Mouse (Mus musculus) liver, embryonic 13.5 days (tissue): Measurements from ENCODE around the gene Arhgap6. TPM values are rescaled to one million over a fixed set of nuclear protein-coding genes. Genes with fewer than 3 reads are reported as not detected.
A peak's percentile ranks its signal among the peaks of the same experiment; 100 is the strongest.

Experiments
- ATAC-seq: fragments of 200-750 bp; cut with Nextera tagmentation; 2 replicates; pipeline ENCODE4 v1.8.0; 2017; ENCODE audit warnings: low read depth, mild to moderate bottlenecking, moderate number of reproducible peaks, moderate library complexity
- DNase-seq: peaks from one replicate; pipeline ENCODE4 v3.0.0; 2022
- H3K27ac ChIP-seq: fragments of 300-500 bp; sonication (generic); 2 replicates; pipeline ENCODE4 v1.5.1; 2015; ENCODE audit warnings: moderate library complexity, mild to moderate bottlenecking, inconsistent platforms
- H3K27me3 ChIP-seq: fragments of 300-500 bp; sonication (generic); 2 replicates; pipeline ENCODE4 v1.6.1; 2015; ENCODE audit warnings: mild to moderate bottlenecking, inconsistent platforms
- H3K36me3 ChIP-seq: fragments of 300-500 bp; sonication (generic); 2 replicates; pipeline ENCODE4 v1.6.1; 2015; ENCODE audit warnings: mild to moderate bottlenecking, inconsistent platforms
- H3K4me1 ChIP-seq: fragments of 300-500 bp; sonication (generic); replicated peaks from 2 replicates; pipeline ENCODE4 v1.6.1; 2015; ENCODE audit warnings: inconsistent platforms
- H3K4me2 ChIP-seq: fragments of 300-500 bp; sonication (generic); 2 replicates; pipeline ENCODE4 v1.6.1; 2015; ENCODE audit warnings: inconsistent platforms, mild to moderate bottlenecking, moderate library complexity
- H3K4me3 ChIP-seq: fragments of 300-500 bp; sonication (generic); replicated peaks from 2 replicates; pipeline ENCODE4 v1.5.1; 2015; ENCODE audit warnings: mild to moderate bottlenecking, inconsistent platforms
- H3K9ac ChIP-seq: fragments of 300-500 bp; sonication (generic); 2 replicates; pipeline ENCODE4 v1.6.1; 2015; ENCODE audit warnings: mild to moderate bottlenecking, inconsistent platforms
- H3K9me3 ChIP-seq: fragments of 300-500 bp; sonication (generic); replicated peaks from 2 replicates; pipeline ENCODE4 v1.6.1; 2016; ENCODE audit warnings: inconsistent platforms
- WGBS: fragments of 180-500 bp; shearing (Covaris S2); methylation state at CpG from one replicate; pipeline ENCODE4 v1.1.7; 2015; ENCODE audit not compliant: insufficient replicate concordance; 5-methylcytosine and 5-hydroxymethylcytosine counted together
- polyA plus RNA-seq: library from polyadenylated mRNA; unstranded; fragments of >200 nt; fragmentation: Nextera tagmentation; extraction: Ambion mirVana; gene quantifications from 2 replicates; pipeline ENCODE4 v1.2.1, GENCODE M21; 2015

Arhgap6 gene
- polyA plus RNA-seq = 2.7 and 3.9 TPM in 2 replicates

- Histone ChIP-seq H3K36me3 (no peaks in the 10 kb centered on the region), H3K9me3 (no peaks in the 10 kb centered on the region), H3K27ac (no peak within 1 kb of the TSS), H3K4me1 (no peaks in the 10 kb centered on the region), H3K4me2 (peak within 1 kb of the TSS; percentile 54), H3K4me3 (peak within 1 kb of the TSS; percentile 36), H3K27me3 (peaks cover 43% of the 10 kb centered on the region), H3K9ac (no peak within 1 kb of the TSS)
- DNase-seq (no peak), ATAC-seq (no peak)
- 17% methylated on average over 40 of the region's 48 CpGs for WGBS
Measured at GRCm38 (mm10) chrX:168794974-168795858, at the start of gene Arhgap6. Arhgap6 (plus strand) TSS chrX:168795099.

GRCm38 (mm10) chrX:168747011-168747410, 47.9 kb upstream of the Arhgap6 start:
- DNase-seq (no peak), ATAC-seq (no peak)
- 20% methylated on average over 2 of the region's 2 CpGs for WGBS

GRCm38 (mm10) chrX:168795859-168796848, 1.3 kb downstream of the Arhgap6 start:
- Histone ChIP-seq H3K27me3 (peaks cover 43% of the 10 kb centered on the region), H3K36me3 (no peaks in the 10 kb centered on the region), H3K27ac (no peak overlapping the region), H3K9me3 (no peaks in the 10 kb centered on the region), H3K4me1 (no peaks in the 10 kb centered on the region), H3K4me3 (peak overlapping the region; percentile 36), H3K4me2 (peak overlapping the region; percentile 54), H3K9ac (no peak overlapping the region)
- 17% methylated on average over 55 of the region's 55 CpGs for WGBS
- ATAC-seq (no peak), DNase-seq (no peak)

More at GRCm38 (mm10) chrX:168747011-168747410, 47.9 kb upstream of the Arhgap6 start:
- Histone ChIP-seq H3K4me1 (no peaks in the 10 kb centered on the region), H3K4me2 (no peak overlapping the region), H3K27ac (no peak overlapping the region), H3K9ac (no peak overlapping the region), H3K27me3 (no peaks in the 10 kb centered on the region; the same call in 1 of the 2 replicates), H3K9me3 (no peaks in the 10 kb centered on the region), H3K36me3 (no peaks in the 10 kb centered on the region), H3K4me3 (no peak overlapping the region)

- no peak for DNase-seq
- no peaks in the 10 kb centered on the region for H3K36me3 ChIP-seq
- no peak overlapping the region for H3K4me3 ChIP-seq
- WGBS = 46% methylated on average over 2 of the region's 2 CpGs
- H3K4me1 ChIP-seq = no peaks in the 10 kb centered on the region
- no peaks in the 10 kb centered on the region for H3K9me3 ChIP-seq
- ATAC-seq = no peak
- no peaks in the 10 kb centered on the region for H3K27me3 ChIP-seq
- no peak overlapping the region for H3K9ac ChIP-seq
- no peak overlapping the region for H3K4me2 ChIP-seq
- no peak overlapping the region for H3K27ac ChIP-seq
Measured at GRCm38 (mm10) chrX:168804677-168805076, 9.8 kb downstream of the Arhgap6 start.

- ATAC-seq (no peak), DNase-seq (no peak)
- Histone ChIP-seq H3K27me3 (no peaks in the 10 kb centered on the region), H3K9me3 (no peaks in the 10 kb centered on the region), H3K27ac (no peak overlapping the region), H3K9ac (no peak overlapping the region), H3K36me3 (no peaks in the 10 kb centered on the region), H3K4me1 (no peaks in the 10 kb centered on the region), H3K4me2 (no peak overlapping the region), H3K4me3 (no peak overlapping the region)
- 31% methylated on average over 3 of the region's 3 CpGs for WGBS
Measured at GRCm38 (mm10) chrX:168810513-168811265, 15.8 kb downstream of the Arhgap6 start.

- no peak for ATAC-seq
- 24% methylated on average over 3 of the region's 3 CpGs for WGBS
Measured at GRCm38 (mm10) chrX:168818858-168819257, 24.0 kb downstream of the Arhgap6 start.

GRCm38 (mm10) chrX:168824166-168824565, 29.3 kb downstream of the Arhgap6 start:
- no peak overlapping the region for H3K9ac ChIP-seq
- no peaks in the 10 kb centered on the region for H3K4me1 ChIP-seq
- 63% methylated on average over 2 of the region's 2 CpGs for WGBS
- H3K4me3 ChIP-seq = no peak overlapping the region
- H3K36me3 ChIP-seq = no peaks in the 10 kb centered on the region
- DNase-seq (no peak), ATAC-seq (no peak)
- no peak overlapping the region for H3K4me2 ChIP-seq
- no peaks in the 10 kb centered on the region for H3K27me3 ChIP-seq
- no peak overlapping the region for H3K27ac ChIP-seq
- no peaks in the 10 kb centered on the region for H3K9me3 ChIP-seq

More at GRCm38 (mm10) chrX:168818858-168819257, 24.0 kb downstream of the Arhgap6 start:
- Histone ChIP-seq H3K9ac (no peak overlapping the region), H3K4me1 (no peaks in the 10 kb centered on the region), H3K27me3 (no peaks in the 10 kb centered on the region), H3K36me3 (no peaks in the 10 kb centered on the region), H3K4me2 (no peak overlapping the region), H3K9me3 (no peaks in the 10 kb centered on the region), H3K27ac (no peak overlapping the region), H3K4me3 (no peak overlapping the region)
- DNase-seq = no peak

- Histone ChIP-seq H3K9ac (no peak overlapping the region), H3K9me3 (no peaks in the 10 kb centered on the region), H3K4me2 (no peak overlapping the region), H3K4me3 (no peak overlapping the region), H3K36me3 (no peaks in the 10 kb centered on the region), H3K27ac (no peak overlapping the region), H3K4me1 (no peaks in the 10 kb centered on the region), H3K27me3 (no peaks in the 10 kb centered on the region; the same call in 1 of the 2 replicates)
- DNase-seq (no peak), ATAC-seq (no peak)
- 54% methylated on average over 5 of the region's 5 CpGs for WGBS
Measured at GRCm38 (mm10) chrX:168832343-168832742, 37.4 kb downstream of the Arhgap6 start.

- Histone ChIP-seq H3K9ac (no peak overlapping the region), H3K9me3 (no peaks in the 10 kb centered on the region), H3K27me3 (no peaks in the 10 kb centered on the region), H3K27ac (no peak overlapping the region), H3K4me2 (no peak overlapping the region), H3K36me3 (no peaks in the 10 kb centered on the region), H3K4me3 (no peak overlapping the region), H3K4me1 (no peaks in the 10 kb centered on the region)
- DNase-seq (no peak), ATAC-seq (no peak)
Measured at GRCm38 (mm10) chrX:168848062-168848461, 53.2 kb downstream of the Arhgap6 start.

- H3K27me3 ChIP-seq = no peaks in the 10 kb centered on the region
- no peaks in the 10 kb centered on the region for H3K36me3 ChIP-seq
- DNase-seq (no peak), ATAC-seq (no peak)
- no peak overlapping the region for H3K27ac ChIP-seq
- H3K4me2 ChIP-seq = no peak overlapping the region
- H3K9ac ChIP-seq = no peak overlapping the region
- WGBS = 11% methylated on average over 1 of the region's 1 CpGs
- H3K4me3 ChIP-seq = no peak overlapping the region
- H3K9me3 ChIP-seq = no peaks in the 10 kb centered on the region
- no peaks in the 10 kb centered on the region for H3K4me1 ChIP-seq
Measured at GRCm38 (mm10) chrX:168874688-168875087, 79.8 kb downstream of the Arhgap6 start.
